Mouse (Mus musculus): ENCODE results near the gene Pdzk1ip1.

- no peak for TF ChIP-seq GATA1 (IDR thresholded peaks at IDR 0.05; ENCODE audit: borderline replicate concordance, low read length)
- no peak for TF ChIP-seq FLI1 (IDR thresholded peaks at IDR 0.05; ENCODE audit: low read length)
Observed at GRCm38 (mm10) chr4:115113266-115113665, 24.8 kb downstream of the Pdzk1ip1 start.

All from megakaryocyte, embryonic 14.5 days (primary cell).